Mouse (Mus musculus) kidney, adult 2 months (tissue): ENCODE measurements around the gene Cacna1c.

Source experiments
- CTCF ChIP-seq: fragments of 200-500 bp; conservative IDR thresholded peaks from 2 replicates; pipeline ENCODE4 v1.5.1; 2011; ENCODE audit warnings: low read depth, mild to moderate bottlenecking, control low read depth, low read length, moderate library complexity, mixed read lengths; ENCODE audit not compliant: insufficient read depth, insufficient read length
- POLR2A ChIP-seq: fragments of 200-500 bp; IDR thresholded peaks from one replicate; pipeline ENCODE4 v1.6.1; 2011; ENCODE audit warnings: low read depth, low read length, control low read depth

DNA sequence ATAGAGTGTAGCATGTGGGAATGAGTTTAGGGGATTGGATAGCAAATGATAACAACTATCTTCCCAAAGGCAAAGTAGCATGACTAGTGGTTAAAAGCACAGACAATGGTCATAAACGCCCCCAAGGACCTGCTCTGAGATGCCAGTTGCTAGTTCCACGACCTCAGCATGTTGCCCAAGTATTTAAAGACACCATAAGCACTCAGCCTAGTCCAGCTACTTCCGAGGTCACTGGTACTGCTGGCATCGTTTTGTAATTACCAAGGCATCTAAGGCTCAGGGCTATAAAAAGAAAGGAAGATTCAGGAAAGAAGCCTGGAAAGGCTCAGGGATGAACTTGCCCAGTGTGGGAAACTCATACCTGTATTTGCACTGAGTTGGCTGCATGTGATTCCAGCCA, 127.6 kb downstream of the Cacna1c start:
- TF ChIP-seq CTCF (no peak), POLR2A (no peak)
